Mouse (Mus musculus): Measurements from ENCODE around the gene C9orf72.
"Not testable (repeated sequence)": the region's sequence is repeated elsewhere in the genome, so short reads cannot be mapped to it uniquely, and the experiment has no call there.

Gene C9orf72

DNA sequence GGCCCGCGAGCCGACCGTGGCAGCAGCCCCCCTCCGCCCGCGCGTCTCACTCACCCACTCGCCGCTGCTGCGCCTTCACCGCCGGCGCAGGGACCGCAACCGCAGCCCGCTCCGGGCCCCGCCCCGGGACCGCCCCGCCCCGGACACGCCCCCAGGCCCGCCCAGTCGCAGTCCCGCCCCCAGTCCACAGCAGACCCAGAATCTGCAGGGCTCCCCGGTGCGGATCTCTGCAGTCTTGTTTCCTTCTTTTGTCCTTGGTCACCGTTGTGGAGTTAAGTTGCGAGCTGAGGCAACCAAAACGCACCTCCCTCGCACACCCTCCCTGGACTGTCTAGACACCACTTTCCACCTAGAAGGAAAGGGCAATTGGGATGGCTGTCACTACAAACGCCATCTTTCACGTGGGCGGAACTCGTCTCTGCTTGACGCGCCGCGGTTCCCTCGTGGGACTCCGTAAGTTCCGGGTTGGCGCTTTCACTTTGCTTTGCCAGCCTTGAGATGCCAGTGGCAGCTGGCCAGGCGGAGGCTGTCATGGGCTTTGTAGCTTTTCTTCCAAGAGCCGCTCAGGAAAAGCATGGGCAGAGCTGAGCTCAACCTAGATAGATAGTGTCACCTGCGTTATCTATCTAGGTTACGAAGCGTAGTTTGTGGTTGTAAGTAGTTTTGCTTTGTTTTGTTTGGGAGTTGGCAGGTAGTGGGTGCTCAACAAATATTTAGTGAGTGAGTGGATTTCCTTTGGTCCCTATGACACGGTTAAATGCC lies at the start of gene C9orf72:
Gene C9orf72 (minus strand): TSS at position 442 of the 762 bp plus-strand sequence.
- in situ Hi-C loops (cut with MboI, MseI) = no loop called here

DNA sequence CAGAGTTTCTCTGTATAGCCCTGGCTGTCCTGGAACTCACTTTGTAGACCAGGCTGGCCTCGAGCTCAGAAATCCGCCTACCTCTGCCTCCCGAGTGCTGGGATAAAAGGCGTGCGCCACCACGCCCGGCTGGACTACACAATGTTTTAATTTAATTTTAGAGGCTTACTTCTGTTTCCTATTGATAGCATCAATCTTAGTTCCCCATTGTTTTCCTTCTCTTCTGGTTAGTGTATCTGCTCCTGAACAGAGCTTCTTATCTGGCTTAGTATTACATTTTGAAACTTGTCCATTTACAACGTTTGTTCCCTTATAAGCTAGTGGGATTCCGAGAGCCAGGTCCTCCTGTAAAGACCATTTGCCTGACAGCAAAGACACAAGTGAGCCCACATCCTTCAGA lies 33.0 kb upstream of the C9orf72 start:
- in situ Hi-C loops (cut with MboI, MseI) = no loop called here

DNA sequence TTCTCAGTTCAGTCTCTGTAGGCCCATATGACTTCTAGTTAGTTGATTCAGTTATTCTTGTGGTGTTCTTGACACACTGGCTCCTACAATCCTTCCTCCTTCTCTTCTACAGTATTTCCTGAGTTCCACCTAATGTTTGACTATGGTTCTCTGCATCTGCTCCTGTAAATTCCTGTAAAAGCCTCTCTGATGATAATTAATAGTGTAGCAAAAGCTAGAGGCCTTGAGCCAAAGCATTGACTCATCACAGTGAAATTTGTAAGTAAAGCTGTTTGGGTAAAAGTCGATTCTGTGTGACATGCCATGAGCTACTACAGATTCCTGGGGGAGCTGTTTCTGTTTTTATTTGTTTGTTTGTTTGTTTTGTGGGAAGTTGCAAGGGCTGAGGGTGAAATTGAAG lies 18.0 kb upstream of the C9orf72 start:
- in situ Hi-C loops (cut with MboI, MseI) = no loop called here

DNA sequence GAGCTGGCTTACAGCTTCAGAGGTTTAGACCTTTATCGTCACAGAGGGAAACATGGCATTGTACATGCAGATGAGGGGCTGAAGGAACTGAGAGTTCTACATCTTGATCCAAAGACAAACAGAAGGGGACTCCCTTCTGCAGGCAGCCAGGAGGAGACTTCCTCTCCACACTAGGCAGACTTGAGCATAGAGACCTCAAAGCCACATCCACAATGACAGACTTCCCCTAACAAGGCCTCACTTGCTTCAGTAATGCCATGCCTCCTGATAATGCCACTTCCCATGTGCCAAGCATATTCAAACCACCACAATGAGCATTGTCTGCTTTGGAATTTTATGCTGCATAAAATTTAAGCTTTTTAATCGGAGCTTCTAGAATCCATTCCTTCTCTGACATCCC lies 15.8 kb upstream of the C9orf72 start:
- in situ Hi-C loops (cut with MboI, MseI) = no loop called here

DNA sequence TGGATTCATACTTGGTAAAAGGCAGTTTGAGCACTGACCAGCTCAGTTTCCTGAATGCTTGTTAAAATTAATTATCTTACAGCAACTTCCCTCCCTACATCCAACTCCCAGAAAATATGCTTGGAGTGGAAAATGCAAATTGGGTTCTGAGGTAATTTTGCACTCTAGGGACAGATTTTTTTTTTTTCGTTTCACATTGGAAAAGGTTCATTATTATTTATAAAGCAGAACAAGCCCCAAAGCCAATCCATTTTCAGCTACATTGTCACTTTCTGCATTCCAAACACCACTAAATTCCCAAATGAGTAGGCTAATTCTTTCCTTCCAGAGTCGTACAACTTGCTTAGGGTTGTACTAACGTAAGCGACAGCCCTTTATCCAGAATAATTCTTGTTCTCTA lies 12.7 kb upstream of the C9orf72 start:
- in situ Hi-C loops (cut with MboI, MseI) = no loop called here

DNA sequence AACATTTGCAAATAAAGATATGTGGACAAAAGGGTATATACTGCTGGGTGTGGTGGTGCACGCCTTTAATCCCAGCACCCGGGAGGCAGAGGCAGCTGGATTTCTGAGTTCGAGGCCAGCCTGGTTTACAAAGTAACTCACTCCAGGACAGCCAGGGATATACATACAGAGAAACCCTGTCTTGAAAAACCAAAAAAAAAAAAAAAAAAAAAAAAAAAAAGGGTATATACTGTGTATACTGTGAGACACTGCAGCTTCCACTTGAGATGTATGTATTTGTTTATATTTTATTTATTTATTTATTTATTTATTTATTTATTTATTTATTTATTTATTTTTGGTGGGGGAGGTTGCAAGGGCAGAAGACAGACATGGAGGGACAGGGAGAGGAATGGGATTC lies 12.3 kb upstream of the C9orf72 start:
- in situ Hi-C loops (cut with MboI, MseI) = not testable (repeated sequence)

DNA sequence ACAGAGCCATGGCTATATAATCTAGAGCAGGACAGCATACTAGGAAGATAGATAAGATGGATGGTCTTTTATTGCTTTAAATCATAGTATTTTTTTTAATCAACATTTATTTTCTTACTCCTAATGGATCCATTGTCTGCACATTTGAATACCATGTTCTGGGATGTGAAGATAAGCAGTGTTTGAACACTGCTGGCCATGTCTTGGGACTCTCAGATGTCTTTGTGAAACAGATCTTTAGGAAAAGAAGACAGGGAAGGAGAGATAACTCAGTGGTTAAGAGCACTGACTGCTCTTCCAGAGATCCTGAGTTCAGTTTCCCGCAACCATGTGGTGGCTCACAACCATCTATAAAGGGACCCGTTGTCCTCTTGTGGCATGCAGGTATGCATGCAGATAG lies 10.3 kb upstream of the C9orf72 start:
- in situ Hi-C loops (cut with MboI, MseI) = no loop called here

DNA sequence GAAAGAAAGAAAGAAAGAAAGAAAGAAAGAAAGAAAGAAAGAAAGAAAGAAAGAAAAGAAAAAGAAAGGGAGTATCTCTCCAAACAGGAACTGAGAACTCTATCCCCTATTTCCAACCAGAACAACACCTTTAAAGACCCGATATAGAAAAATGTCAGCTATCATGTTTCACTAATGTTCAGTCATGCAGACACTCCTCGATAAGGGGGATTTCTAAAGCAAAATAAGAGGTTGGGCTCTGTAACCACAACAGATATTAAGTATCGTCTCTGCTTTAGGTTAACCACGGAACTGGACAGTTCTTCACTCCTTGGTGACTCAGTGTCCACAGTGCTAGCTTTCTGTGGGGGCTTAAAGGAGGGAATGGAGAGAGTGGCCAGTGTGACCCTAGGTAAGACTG lies 2.3 kb upstream of the C9orf72 start:
- in situ Hi-C loops (cut with MboI, MseI) = no loop called here

DNA sequence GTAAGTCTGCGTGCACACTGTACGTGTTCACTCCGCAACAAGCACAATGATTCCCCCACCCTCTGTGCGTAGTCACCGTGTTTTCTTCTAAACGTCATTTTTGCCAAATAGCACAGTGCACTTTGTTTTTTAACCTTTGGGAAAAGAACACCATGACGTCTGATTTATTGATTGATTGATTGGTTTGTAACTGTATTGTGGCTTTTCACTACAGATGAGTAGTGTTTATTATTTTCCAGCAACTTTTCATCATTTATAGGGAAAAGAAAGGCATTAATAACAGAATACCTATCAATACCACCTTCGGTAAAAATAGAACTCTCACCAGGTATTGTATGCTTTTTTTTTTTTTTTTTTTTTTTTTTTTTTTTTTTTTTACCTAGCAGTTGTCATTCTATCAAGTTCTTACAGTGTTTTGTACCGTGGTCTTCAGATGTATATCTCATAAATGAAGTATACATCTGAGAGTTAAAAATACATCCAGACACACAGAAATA lies 569 bp upstream of the C9orf72 start:
- in situ Hi-C loops (cut with MboI, MseI) = no loop called here

DNA sequence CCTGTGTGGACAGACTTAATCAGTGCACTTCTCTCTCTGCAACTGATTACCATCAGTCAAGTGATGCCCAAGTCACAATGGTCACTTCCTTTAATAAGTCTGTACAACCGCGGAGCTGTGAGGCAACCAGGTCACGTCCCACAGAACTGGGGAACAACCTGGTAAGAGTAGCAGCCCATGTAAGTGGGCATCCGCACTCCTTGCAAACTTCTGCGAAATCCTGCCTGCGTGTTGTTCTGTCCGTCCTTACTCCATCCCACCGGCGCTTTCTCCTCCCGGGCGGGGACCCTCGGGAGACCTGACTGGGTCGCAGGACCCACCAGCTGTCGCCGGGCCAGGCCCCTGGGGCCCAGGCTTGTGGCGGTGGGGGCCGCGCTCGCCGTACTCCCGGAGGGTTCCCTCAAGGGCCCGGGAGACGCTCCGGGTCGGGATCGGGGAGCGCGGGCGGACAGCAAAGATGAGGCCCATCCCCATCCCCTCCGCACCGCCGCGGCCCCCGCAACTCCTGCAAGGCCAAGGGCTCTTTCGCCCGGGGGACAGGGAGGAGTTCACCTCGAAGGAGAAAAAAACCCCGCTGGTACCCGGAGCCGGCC lies 738 bp downstream of the C9orf72 start:
- in situ Hi-C loops (cut with MboI, MseI) = no loop called here

DNA sequence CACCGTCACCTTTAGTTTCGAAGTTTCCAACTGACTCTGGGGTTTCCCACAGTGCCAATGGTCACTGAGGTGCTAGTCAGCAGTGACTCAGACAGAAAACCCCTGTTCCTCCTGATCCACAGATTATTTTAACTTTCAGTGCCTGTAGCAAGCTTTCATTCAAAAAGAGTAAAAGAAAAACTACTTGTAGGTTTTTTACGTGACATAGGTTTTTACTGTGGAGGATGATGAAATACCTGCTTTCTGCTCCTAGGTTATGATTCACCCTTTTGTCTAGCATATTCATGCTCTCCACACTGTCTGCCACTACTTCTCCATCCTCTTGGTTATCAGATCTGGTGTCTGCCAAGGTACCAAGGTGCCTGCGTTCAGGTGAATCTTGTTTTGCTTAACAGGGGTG lies 1.9 kb downstream of the C9orf72 start:
- in situ Hi-C loops (cut with MboI, MseI) = no loop called here

DNA sequence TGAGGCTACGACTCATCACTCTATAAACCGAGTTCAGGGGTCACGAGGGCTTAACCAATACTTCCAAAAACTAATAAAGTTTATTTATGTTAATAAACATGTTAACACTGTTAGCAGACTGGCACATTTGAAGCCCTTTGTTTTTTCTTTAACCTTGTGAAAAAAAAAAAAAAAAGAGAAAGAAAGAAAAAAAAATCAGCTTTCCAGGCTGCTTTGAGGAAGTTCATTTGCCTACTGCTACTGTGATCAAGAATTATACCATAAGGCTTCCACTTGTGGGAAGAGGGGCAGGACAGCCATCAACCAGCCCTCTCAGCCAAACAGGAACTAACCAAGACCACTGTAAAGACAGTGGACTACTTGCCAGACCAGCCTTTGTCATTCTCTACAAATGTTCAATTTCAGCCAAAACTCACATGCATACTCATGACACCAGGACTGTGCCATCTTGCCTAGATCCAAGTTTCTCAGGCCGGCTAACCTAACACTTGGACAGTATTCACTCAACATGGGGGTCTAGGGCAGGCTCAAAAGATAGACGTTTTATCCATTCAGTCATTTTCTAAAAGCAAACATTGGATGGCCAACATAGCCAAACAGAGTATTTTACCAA lies 2.5 kb downstream of the C9orf72 start:
- in situ Hi-C loops (cut with MboI, MseI) = no loop called here

DNA sequence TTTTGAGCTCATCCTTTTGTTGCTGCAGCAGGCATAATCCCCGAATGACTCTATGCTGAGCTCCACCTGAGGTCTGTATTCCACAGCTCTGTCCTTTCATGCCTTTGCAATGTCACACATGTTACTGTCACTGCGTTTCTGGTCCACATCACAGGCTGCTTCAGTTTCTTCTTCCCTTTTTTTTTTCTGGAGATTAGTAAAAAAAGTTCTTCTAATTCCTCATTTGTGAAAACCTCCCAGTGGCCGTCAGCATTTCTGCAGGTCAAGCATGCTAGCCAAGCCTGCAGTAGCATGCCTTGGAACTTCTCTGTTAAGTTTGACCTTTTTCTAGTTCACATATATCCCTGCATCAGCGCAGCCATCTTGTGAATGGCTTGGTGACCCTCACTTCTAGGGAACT lies 4.1 kb downstream of the C9orf72 start:
- in situ Hi-C loops (cut with MboI, MseI) = no loop called here

DNA sequence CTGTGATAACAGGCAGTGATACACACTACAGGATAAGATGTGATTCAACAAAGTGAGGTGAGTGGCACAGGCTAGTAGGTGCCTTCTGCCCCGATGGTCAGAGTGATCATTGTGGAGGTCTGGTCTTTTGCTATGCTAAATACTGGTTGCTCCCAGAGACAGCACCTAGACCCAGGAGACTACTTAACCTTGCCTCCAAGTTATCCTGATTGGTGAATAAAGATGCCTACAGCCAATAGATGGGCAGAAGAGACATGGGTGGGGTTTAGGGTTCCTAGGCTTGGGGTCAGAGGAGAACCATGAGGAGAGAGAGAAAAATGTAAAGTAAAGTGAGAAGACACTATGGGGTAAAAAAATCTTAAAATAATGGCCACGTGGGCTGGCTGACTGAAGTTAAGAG lies 4.8 kb downstream of the C9orf72 start:
- in situ Hi-C loops (cut with MboI, MseI) = no loop called here

DNA sequence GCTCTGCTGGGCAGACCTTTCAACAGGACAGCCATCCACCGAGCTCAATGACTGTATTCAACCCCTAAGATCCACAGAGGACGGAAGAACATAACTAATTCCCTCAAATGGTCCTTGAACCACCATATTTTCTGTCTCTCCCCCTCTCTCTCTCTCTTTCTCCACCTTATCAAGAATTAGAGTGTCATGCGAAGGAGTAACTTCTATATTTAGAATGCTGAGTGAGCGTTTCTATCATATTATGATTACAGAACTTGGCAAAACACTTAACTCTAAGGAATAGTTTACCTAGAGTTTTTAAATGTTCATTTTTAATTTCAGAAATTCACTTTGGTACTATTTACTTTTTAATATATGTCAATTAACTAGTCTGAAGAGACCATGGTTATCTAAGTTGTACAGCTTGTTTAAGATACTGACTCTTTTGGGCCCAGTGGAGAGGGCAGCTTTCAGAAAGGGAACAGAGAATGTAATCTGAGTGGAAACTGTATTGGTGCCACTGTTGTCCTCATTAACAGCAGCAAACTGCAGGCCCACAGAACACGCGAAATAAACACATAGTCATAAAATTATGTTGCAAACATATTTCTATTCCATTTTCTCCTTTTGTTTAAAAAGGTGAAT lies 5.8 kb downstream of the C9orf72 start:
- in situ Hi-C loops (cut with MboI, MseI) = no loop called here

DNA sequence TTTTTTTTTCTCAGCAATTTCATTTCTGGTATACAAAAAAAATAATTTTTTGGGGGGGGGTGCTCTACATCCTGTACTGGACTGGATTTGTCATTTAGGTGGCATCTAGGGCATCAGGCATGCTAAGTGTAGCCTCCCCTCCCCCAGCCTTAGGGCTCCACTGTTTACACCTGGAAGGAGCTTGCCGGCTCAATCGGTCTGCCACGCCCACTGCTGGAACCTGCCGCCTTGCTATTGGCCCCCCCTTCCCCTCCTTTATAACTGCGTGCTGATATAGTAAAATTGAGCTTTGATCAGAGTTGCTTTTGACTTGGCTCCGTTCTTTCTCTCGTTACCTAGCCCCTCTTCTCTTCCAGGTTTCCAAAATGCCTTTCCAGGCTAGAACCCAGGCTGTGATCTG lies 21.3 kb downstream of the C9orf72 start:
- in situ Hi-C loops (cut with MboI, MseI) = no loop called here

DNA sequence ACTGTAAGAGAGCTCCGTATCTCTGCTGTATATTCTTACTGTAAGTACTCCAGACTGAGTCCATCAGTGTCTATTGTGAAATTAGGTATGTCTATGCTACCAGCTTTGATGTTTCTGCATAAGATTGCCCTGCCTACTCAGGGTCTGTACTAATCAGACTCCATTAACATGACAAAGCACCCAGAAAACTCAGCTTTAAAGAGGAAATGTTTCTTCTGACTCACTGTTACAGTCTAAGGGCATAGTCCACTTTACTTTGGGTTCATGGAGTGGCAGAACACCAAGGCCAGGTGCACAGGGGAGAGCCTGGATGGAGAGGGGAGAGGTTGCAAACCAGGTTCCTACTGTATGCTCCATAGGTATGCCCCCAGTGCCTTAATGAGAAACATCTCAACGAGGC lies 22.3 kb downstream of the C9orf72 start:
- in situ Hi-C loops (cut with MboI, MseI) = no loop called here

DNA sequence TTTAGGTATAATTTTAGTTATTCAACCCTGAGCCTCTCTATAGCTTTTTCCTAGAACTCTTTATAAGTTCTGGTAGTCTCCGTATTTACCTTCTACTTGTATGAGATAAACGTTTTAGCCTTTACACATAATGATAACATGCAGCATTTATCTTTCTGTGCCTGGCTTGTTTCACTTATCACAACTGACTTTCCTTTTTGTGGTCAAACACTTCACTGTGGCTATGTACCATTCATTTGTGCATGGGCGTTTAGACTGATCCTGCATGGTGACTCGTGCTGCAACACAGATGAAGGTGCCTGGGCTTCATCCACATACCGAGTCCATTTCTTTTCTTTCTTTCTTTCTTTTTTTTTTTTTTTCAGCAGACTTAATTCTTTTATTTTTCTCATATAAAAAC lies 24.3 kb downstream of the C9orf72 start:
- in situ Hi-C loops (cut with MboI, MseI) = no loop called here

DNA sequence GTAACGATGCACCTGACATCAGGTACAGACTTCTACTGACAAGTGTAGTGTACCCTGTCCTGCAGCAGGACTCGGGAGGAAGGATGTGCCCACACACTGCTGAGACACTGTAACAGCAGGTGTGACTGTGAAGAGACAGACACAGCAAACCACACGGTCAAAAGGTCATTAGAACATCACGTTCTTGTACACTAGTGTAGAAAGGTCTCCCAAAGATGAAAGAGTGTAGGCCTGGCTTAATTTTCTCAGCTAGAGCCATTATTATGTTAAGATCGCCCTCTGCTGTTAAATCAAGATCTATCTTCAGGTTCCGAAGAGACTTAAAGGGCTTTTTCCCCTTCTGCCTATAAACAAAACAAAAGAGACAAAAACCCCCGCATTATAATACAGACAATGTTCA lies 33.2 kb downstream of the C9orf72 start:
- in situ Hi-C loops (cut with MboI, MseI) = loop anchor here (10.0 kb wide), 1 partner anchor 238 kb away; no protein-coding TSS in a partner anchor

DNA sequence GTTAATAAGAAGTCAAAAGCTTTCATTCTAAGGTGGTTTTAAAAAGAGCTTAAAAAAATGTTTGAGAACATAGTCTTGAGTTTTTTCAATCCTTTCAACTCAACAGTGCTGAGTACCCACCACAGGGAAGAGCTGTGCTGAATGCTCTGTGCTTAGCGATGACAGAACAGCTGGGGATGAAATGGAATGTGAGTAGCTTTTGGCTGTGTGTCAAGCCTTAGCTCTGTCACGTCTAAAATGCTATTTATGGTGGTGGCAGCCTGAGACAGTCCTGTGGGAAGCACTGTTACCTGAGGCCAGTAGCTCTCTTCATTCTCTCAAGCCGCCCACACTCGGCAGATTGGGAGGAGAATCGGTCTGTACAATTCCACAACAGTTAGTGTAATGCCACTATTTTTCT lies 36.2 kb downstream of the C9orf72 start:
- in situ Hi-C loops (cut with MboI, MseI) = loop anchor here (10.0 kb wide), 1 partner anchor 235 kb away; no protein-coding TSS in a partner anchor

DNA sequence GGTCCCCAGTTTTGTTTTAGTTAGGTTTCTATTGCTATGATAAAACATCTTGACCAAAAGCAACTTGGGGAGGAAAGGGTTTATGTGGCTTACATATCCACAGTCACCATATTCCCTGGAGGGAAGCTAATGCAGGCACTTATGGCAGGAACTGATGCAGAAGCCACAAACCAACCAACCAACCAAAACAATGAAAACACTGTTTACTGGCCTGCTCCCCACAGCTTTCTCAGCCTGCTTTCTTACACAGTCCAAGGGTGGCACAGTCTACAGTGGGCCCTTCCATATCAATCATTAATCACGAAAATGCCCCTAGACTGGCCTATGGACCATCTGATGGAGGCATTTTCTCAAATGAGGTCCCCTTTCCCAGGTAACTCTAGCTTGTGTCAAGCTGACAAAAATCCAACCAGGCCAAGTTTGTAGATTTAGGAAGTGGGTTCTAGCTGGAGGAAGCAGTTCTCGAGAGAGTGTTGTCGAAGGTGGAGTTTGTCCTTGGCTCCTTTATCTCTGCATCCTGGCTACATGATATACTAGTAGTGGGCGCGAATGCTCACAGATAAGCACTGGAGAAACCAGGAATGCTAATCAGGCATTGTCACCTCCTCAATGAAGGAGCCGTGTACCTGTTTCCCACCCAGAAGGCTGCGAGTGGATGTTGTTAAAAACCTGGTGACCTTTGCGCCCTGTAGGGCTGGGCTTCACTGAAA lies 38.2 kb downstream of the C9orf72 start:
- in situ Hi-C loops (cut with MboI, MseI) = no loop called here
